Mouse (Mus musculus) CH12.LX (cell line): ENCODE measurements at regions not wholly inside any gene's neighbourhood (a gene's known extent, or its start where the extent isn't known, plus 50 kb on each side); places are given as distances from the start of the nearest gene placed in this dataset.
A peak's percentile ranks its signal among the peaks of the same experiment; 100 is the strongest.

ENCODE experiments used
- DNase-seq: peaks from one replicate; pipeline ENCODE4 v3.0.0-alpha.2; 2013; ENCODE audit errors: extremely low read depth
- H3K27ac ChIP-seq: 2 replicates; pipeline ENCODE4 v1.5.1; 2012; ENCODE audit warnings: low read depth, mild to moderate bottlenecking, control low read depth, moderate library complexity; ENCODE audit not compliant: insufficient read depth
- H3K27me3 ChIP-seq: replicated peaks from 2 replicates; pipeline ENCODE3; 2012; ENCODE audit warnings: inconsistent platforms
- H3K36me3 ChIP-seq, 2 experiments: replicated peaks in 1 of 2; 2 replicates each; pipeline versions ENCODE3 to v1.6.1; 2012; ENCODE audit warnings: inconsistent platforms in 1 of 2, low read length in 1 of 2, mild to moderate bottlenecking in 1 of 2, mixed read lengths in 1 of 2, moderate library complexity in 1 of 2; ENCODE audit not compliant: control insufficient read depth in 1 of 2, insufficient read depth in 1 of 2
- H3K4me1 ChIP-seq, 2 experiments: 2 replicates each; pipeline ENCODE4 v1.6.1; 2012; ENCODE audit warnings: inconsistent platforms in 1 of 2, moderate library complexity in 1 of 2; ENCODE audit not compliant: insufficient read depth in 2 of 2, control insufficient read depth in 1 of 2
- H3K4me2 ChIP-seq: 2 replicates; pipeline ENCODE4 v1.6.1; 2012; ENCODE audit warnings: low read depth, mild to moderate bottlenecking, control low read depth; ENCODE audit not compliant: poor library complexity, insufficient read depth, severe bottlenecking
- H3K4me3 ChIP-seq, 3 experiments: fragments of 150-350 bp in 1 of 3; sonication (generic) in 1 of 3; replicated peaks in 1 of 3; 2 replicates each; pipeline versions ENCODE3 to v1.5.1; 2011 to 2012; ENCODE audit warnings: low read depth in 2 of 3, low read length in 2 of 3, mild to moderate bottlenecking in 2 of 3, moderate library complexity in 2 of 3, control low read depth in 1 of 3, improper control_type of control experiment in 1 of 3, inconsistent platforms in 1 of 3, mixed read lengths in 1 of 3; ENCODE audit not compliant: poor library complexity in 1 of 3
- H3K79me2 ChIP-seq: replicated peaks from 2 replicates; pipeline ENCODE4 v1.6.1; 2012; ENCODE audit warnings: mild to moderate bottlenecking, moderate library complexity; ENCODE audit not compliant: control insufficient read depth, poor library complexity, insufficient read depth, severe bottlenecking; ENCODE audit errors: extremely low read depth
- H3K9ac ChIP-seq: 2 replicates; pipeline ENCODE4 v1.6.1; 2012; ENCODE audit warnings: low read depth, mild to moderate bottlenecking, control low read depth, moderate library complexity; ENCODE audit not compliant: insufficient read depth
- H3K9me3 ChIP-seq: replicated peaks from 2 replicates; pipeline ENCODE3; 2012; ENCODE audit warnings: low read length, inconsistent platforms, mixed read lengths
- BHLHE40 ChIP-seq: IDR thresholded peaks from 2 replicates; pipeline ENCODE4 v1.6.1; 2011; ENCODE audit warnings: mild to moderate bottlenecking, low read depth, low read length, improper control_type of control experiment
- GABPA ChIP-seq: IDR thresholded peaks from 2 replicates; pipeline ENCODE4 v1.6.1; 2012; ENCODE audit warnings: low read depth, low read length, improper control_type of control experiment, inconsistent platforms; ENCODE audit not compliant: insufficient replicate concordance
- KAT2A ChIP-seq: IDR thresholded peaks from 2 replicates; pipeline ENCODE4 v1.6.1; 2012; ENCODE audit warnings: low read length, improper control_type of control experiment, inconsistent platforms; ENCODE audit not compliant: insufficient replicate concordance
- MYC ChIP-seq: IDR thresholded peaks from 2 replicates; pipeline ENCODE4 v1.6.1; 2011; ENCODE audit warnings: low read depth, mild to moderate bottlenecking, improper control_type of control experiment, low read length
- NRF1 ChIP-seq: IDR thresholded peaks from 2 replicates; pipeline ENCODE4 v1.6.1; 2014; ENCODE audit warnings: low read depth, mild to moderate bottlenecking, inconsistent platforms, low read length, improper control_type of control experiment, moderate library complexity
- PAX5 ChIP-seq: IDR thresholded peaks from 2 replicates; pipeline ENCODE4 v1.6.1; 2012; ENCODE audit warnings: low read length, inconsistent platforms, mixed read lengths
- POLR2A ChIP-seq: IDR thresholded peaks from 2 replicates; pipeline ENCODE4 v1.6.1; 2011; ENCODE audit warnings: low read depth, mild to moderate bottlenecking, improper control_type of control experiment, low read length
- SMC3 ChIP-seq: IDR thresholded peaks from 2 replicates; pipeline ENCODE4 v1.6.1; 2011; ENCODE audit warnings: low read depth, low read length, improper control_type of control experiment
- TBP ChIP-seq: conservative IDR thresholded peaks from 2 replicates; pipeline ENCODE4 v1.6.1; 2011; ENCODE audit warnings: low read depth, low read length, improper control_type of control experiment
- ZNF384 ChIP-seq: IDR thresholded peaks from 2 replicates; pipeline ENCODE4 v1.6.1; 2012; ENCODE audit warnings: low read depth, low read length, improper control_type of control experiment, inconsistent platforms
- dilution Hi-C: fragments of 300-500 bp; cut with MboI; formaldehyde crosslinking; loops from 2 replicates; pipeline ENCODE4 v1.14.3; 2020; ENCODE audit warnings: low sequenced_read_pairs; ENCODE audit not compliant: extremely low pct_unique_long_range_greater_than_20kb, extremely low pct_ligation_motif_present
- in situ Hi-C: fragments of 300-500 bp; cut with MboI; formaldehyde crosslinking; loops from 3 replicates; pipeline ENCODE4 v1.14.3; 2019; ENCODE audit warnings: low sequenced_read_pairs, low pct_ligation_motif_present, low pct_unique_long_range_greater_than_20kb, mixed read lengths

GRCm38 (mm10) chr13:112058771-112059170 is 229.5 kb upstream of the Ankrd55 start:
- dilution Hi-C loops = no loop called here
- no peaks in the 10 kb centered on the region for H3K36me3 ChIP-seq

DNA sequence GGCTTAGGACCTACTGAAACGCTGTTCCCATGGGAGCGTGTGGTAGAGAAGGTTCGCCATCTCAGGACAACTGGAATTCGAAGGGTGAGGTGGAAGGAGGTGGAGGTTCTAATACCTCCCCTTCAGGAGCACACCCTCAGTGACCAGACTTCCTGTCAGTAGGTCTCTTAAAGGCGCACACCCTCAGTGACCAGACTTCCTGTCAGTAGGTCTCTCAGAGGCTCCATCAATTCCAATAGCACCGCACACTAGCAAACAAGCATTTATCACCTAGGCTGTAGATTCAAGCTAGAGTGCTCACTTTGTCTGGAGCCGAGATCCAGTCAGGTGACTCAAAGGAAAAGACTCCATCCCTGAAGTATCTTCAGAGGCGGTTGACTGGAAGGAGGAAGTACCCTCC is 226.2 kb upstream of the Ankrd55 start:
- no peak for TF ChIP-seq SMC3
- no peak for TF ChIP-seq GABPA
- no peak for TF ChIP-seq BHLHE40
- no peak for TF ChIP-seq NRF1
- no peak for TF ChIP-seq POLR2A
- Histone ChIP-seq H3K4me1 (peaks cover 0 to 5% of the 10 kb centered on the region in 2 experiments; a peak in 2 of 4 replicates), H3K79me2 (no peaks in the 10 kb centered on the region), H3K27ac (no peak overlapping the region), H3K4me3 (no peak overlapping the region), H3K4me2 (no peak overlapping the region), H3K36me3 (no peaks in the 10 kb centered on the region), H3K9me3 (no peaks in the 10 kb centered on the region), H3K27me3 (no peaks in the 10 kb centered on the region), H3K9ac (no peak overlapping the region)
- no peak for DNase-seq
- dilution Hi-C loops (no loop called here), in situ Hi-C loops (no loop called here)

More at GRCm38 (mm10) chr13:112058771-112059170, 229.5 kb upstream of the Ankrd55 start:
- in situ Hi-C loops = no loop called here
- H3K27me3 ChIP-seq = no peaks in the 10 kb centered on the region
- TF ChIP-seq PAX5 = no peak
- TF ChIP-seq KAT2A = no peak
- TF ChIP-seq MYC = no peak
- TF ChIP-seq ZNF384 = no peak
- TF ChIP-seq TBP = no peak
- no peak for DNase-seq
- no peak overlapping the region for H3K4me3 ChIP-seq
- H3K4me1 ChIP-seq = peaks cover 0 to 5% of the 10 kb centered on the region in 2 experiments; a peak in 2 of 4 replicates
- H3K4me2 ChIP-seq = no peak overlapping the region
- H3K9ac ChIP-seq = no peak overlapping the region
- no peaks in the 10 kb centered on the region for H3K79me2 ChIP-seq
- no peaks in the 10 kb centered on the region for H3K9me3 ChIP-seq
- no peak overlapping the region for H3K27ac ChIP-seq

DNA sequence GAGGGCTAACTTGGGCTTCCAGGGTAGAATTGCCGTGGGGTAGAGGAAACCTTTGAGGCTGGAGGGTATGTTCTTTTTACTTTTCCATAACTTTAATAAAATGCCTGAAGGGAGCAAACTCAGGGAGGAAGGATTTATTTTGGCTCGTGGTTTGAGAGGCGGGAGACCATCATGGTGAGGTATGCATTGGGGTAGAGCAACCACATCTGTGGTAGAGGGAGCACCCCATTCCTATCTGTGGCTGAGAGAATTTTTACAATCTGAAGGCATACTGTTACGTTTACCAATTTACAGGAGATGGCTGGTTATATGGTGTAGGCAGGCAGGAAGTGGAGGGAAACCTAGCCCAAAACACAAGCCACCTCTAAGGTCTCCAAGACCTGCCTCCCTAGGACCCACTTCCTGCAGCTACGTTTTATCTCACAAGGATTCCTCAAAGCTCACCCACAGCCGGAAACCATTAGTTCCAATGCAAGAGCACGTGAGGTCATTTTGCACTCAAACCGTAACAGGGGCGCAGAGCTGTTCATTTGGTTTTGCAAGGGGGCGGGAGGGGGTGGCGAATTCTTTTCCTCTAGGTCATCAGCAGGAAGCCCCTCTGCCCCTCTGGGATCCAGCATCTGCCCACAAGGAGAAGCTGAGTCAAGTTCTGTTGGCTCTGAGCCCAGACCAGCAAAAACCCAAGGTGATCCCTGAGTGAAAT is 224.7 kb upstream of the Ankrd55 start:
- Histone ChIP-seq H3K9ac (no peak overlapping the region), H3K4me3 (no peak overlapping the region), H3K36me3 (no peaks in the 10 kb centered on the region), H3K27ac (no peak overlapping the region), H3K27me3 (no peaks in the 10 kb centered on the region), H3K4me1 (peaks cover 0 to 5% of the 10 kb centered on the region in 2 experiments; a peak in 2 of 4 replicates), H3K79me2 (no peaks in the 10 kb centered on the region), H3K9me3 (no peaks in the 10 kb centered on the region), H3K4me2 (no peak overlapping the region)
- dilution Hi-C loops (no loop called here), in situ Hi-C loops (no loop called here)
- DNase-seq = no peak
- TF ChIP-seq BHLHE40 = 0 out of 2 replicates have a peak, but pooled peaks have one; percentile 17
- TF ChIP-seq SMC3 = no peak
